Mouse (Mus musculus): ENCODE data around the gene Arhgef10l.

DNA sequence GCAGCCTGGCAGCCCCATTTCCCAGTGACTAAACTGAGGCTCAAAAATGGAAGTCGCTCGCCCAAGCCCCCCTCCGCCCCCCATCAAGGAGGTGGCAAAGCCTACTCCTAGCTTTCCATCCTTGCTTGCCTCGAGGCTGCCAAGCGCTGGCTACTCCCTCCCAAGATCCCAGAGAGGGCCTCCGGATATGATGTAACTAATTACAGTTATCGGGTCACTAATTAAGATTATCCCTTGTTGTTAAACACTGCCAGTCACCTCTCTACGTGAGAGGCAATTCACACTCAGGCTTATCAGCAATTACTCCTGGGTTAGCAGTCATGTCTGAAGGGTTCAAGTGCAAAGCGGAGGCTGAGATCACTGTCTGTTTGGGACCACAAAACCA is 16.6 kb downstream of the Arhgef10l start:
- TF ChIP-seq USF1 (IDR thresholded peaks at IDR 0.05; ENCODE audit: low read depth) (no peak), POLR2AphosphoS2 (IDR thresholded peaks at IDR 0.05; ENCODE audit: insufficient read length, low read depth) (no peak), TCF12 (IDR thresholded peaks at IDR 0.05; ENCODE audit: insufficient read depth, poor library complexity, severe bottlenecking) (no peak), POLR2A (IDR thresholded peaks at IDR 0.05; ENCODE audit: insufficient read length, low read depth) (no peak), CEBPB (IDR thresholded peaks at IDR 0.05; ENCODE audit: insufficient read depth, poor library complexity, severe bottlenecking) (no peak)
